Mouse (Mus musculus) thymus, adult 2 months (tissue): ENCODE measurements around the gene Hs1bp3.

Experiments used
- CTCF ChIP-seq: fragments of 200-500 bp; IDR thresholded peaks from 2 replicates; pipeline ENCODE4 v1.5.1; 2012; ENCODE audit warnings: mild to moderate bottlenecking, control low read depth, low read length, moderate library complexity, borderline replicate concordance; ENCODE audit not compliant: control insufficient read depth, poor library complexity, insufficient read depth; ENCODE audit errors: extremely low read depth
- POLR2A ChIP-seq: fragments of 200-500 bp; IDR thresholded peaks from 2 replicates; pipeline ENCODE4 v1.6.1; 2012; ENCODE audit warnings: mild to moderate bottlenecking, low read length, control low read depth, moderate library complexity; ENCODE audit not compliant: control insufficient read depth, poor library complexity, insufficient read depth; ENCODE audit errors: extremely low read depth

- no peak for TF ChIP-seq POLR2A
- TF ChIP-seq CTCF: no peak
Observed at GRCm38 (mm10) chr12:8296154-8296553, 17.1 kb upstream of the Hs1bp3 start.
